Mouse (Mus musculus) G1E (cell line): ENCODE data around the gene Hcn1. TPM values are rescaled to one million over a fixed set of nuclear protein-coding genes. Genes with fewer than 3 reads are reported as not detected.
"Not testable (repeated sequence)": the region's sequence is repeated elsewhere in the genome, so short reads cannot be mapped to it uniquely, and the experiment has no call there.

Experiments used
- ATAC-seq: 2 replicates; pipeline ENCODE4 v1.8.0; 2016; ENCODE audit warnings: mild to moderate bottlenecking; ENCODE audit not compliant: insufficient number of reproducible peaks, poor library complexity, low FRiP score, severe bottlenecking; ENCODE audit errors: extremely low read depth
- DNase-seq: peaks from one replicate; pipeline ENCODE4 v3.0.0; 2012; ENCODE audit warnings: low spot score
- H3K27me3 ChIP-seq: 2 replicates; pipeline ENCODE4 v1.6.1; 2012; ENCODE audit warnings: mild to moderate bottlenecking, low read length, inconsistent platforms; ENCODE audit not compliant: insufficient read depth
- H3K36me3 ChIP-seq: replicated peaks from 2 replicates; pipeline ENCODE3; 2012; ENCODE audit warnings: mild to moderate bottlenecking, inconsistent platforms
- H3K4me1 ChIP-seq: 2 replicates; pipeline ENCODE4 v1.6.1; 2012; ENCODE audit warnings: low read depth, low read length, inconsistent platforms, mixed read lengths; ENCODE audit not compliant: insufficient read depth
- H3K4me3 ChIP-seq: 2 replicates; pipeline ENCODE4 v1.5.1; 2012; ENCODE audit warnings: low read depth, mild to moderate bottlenecking, inconsistent platforms, low read length, moderate library complexity, mixed read lengths
- H3K9me3 ChIP-seq: replicated peaks from 2 replicates; pipeline ENCODE4 v1.6.1; 2012; ENCODE audit warnings: inconsistent platforms
- CTCF ChIP-seq: IDR thresholded peaks from 2 replicates; pipeline ENCODE4 v1.5.1; 2012; ENCODE audit warnings: low read depth, low read length, inconsistent platforms, mixed read lengths
- GATA1 ChIP-seq: IDR thresholded peaks from 2 replicates; pipeline ENCODE4 v1.6.1; 2012; ENCODE audit warnings: borderline replicate concordance, low read length, inconsistent platforms, mixed read lengths
- GATA2 ChIP-seq: IDR thresholded peaks from 2 replicates; pipeline ENCODE4 v1.6.1; 2012; ENCODE audit warnings: low read depth, low read length, inconsistent platforms, borderline replicate concordance
- POLR2AphosphoS5 ChIP-seq: IDR thresholded peaks from 2 replicates; pipeline ENCODE4 v1.6.1; 2012; ENCODE audit warnings: low read depth, low read length, inconsistent platforms; ENCODE audit not compliant: insufficient replicate concordance
- TAL1 ChIP-seq: conservative IDR thresholded peaks from 2 replicates; pipeline ENCODE4 v1.6.1; 2012; ENCODE audit warnings: low read depth, low read length, inconsistent platforms, mixed read lengths
- polyA plus RNA-seq: library from polyadenylated mRNA; stranded (reverse); fragments of >175 nt; gene quantifications from 2 replicates; pipeline ENCODE4 v1.2.3, GENCODE M21; 2012
- total RNA-seq, 2 experiments: library from RNA; stranded (forward) in 1 of 2; stranded (reverse) in 1 of 2; fragments of 200-1000 nt in 1 of 2; fragments of >200 nt in 1 of 2; fragmentation: Nextera tagmentation in 1 of 2; gene quantifications; 2 replicates each; pipeline ENCODE4 v1.2.3; 2014 to 2017

Hcn1 gene
- total and polyA plus RNA-seq, 3 experiments: 0.11 TPM; not detected in 2

GRCm38 (mm10) chr13:117975382-117975781, 373.3 kb downstream of the Hcn1 start:
- H3K4me3 ChIP-seq: no peak overlapping the region
- H3K27me3 ChIP-seq: peaks cover 6% of the 10 kb centered on the region; the same call in 1 of the 2 replicates
- no peaks in the 10 kb centered on the region for H3K4me1 ChIP-seq
- H3K36me3 ChIP-seq: no peaks in the 10 kb centered on the region
- H3K9me3 ChIP-seq: 0 out of 2 replicates have a peak, but pooled peaks cover 2% of the 10 kb centered on the region
- DNase-seq (no peak), ATAC-seq (no peak)
- no peak for TF ChIP-seq POLR2AphosphoS5
- TF ChIP-seq GATA2: no peak
- no peak for TF ChIP-seq GATA1
- no peak for TF ChIP-seq CTCF
- TF ChIP-seq TAL1: no peak

- Histone ChIP-seq H3K36me3 (no peaks in the 10 kb centered on the region), H3K4me1 (no peaks in the 10 kb centered on the region), H3K9me3 (0 out of 2 replicates have a peak, but pooled peaks cover 2% of the 10 kb centered on the region), H3K27me3 (peaks cover 6% of the 10 kb centered on the region; the same call in 1 of the 2 replicates), H3K4me3 (no peak overlapping the region)
- TF ChIP-seq GATA2 (no peak), CTCF (no peak)
- DNase-seq (no peak), ATAC-seq (no peak)
Measured at GRCm38 (mm10) chr13:117975823-117976222, 373.7 kb downstream of the Hcn1 start.

GRCm38 (mm10) chr13:117984339-117984738, 382.2 kb downstream of the Hcn1 start:
- no peaks in the 10 kb centered on the region for H3K9me3 ChIP-seq
- DNase-seq (no peak), ATAC-seq (no peak)
- H3K36me3 ChIP-seq: no peaks in the 10 kb centered on the region
- H3K4me1 ChIP-seq: no peaks in the 10 kb centered on the region
- H3K4me3 ChIP-seq: no peak overlapping the region
- no peaks in the 10 kb centered on the region for H3K27me3 ChIP-seq
- TF ChIP-seq POLR2AphosphoS5 (no peak), GATA1 (no peak), TAL1 (no peak), CTCF (no peak), GATA2 (no peak)

- no peak overlapping the region for H3K4me3 ChIP-seq
- no peaks in the 10 kb centered on the region for H3K9me3 ChIP-seq
- no peaks in the 10 kb centered on the region for H3K4me1 ChIP-seq
- ATAC-seq: no peak
- no peak for DNase-seq
- TF ChIP-seq CTCF: no peak
- TF ChIP-seq POLR2AphosphoS5: no peak
- no peaks in the 10 kb centered on the region for H3K36me3 ChIP-seq
- H3K27me3 ChIP-seq: no peaks in the 10 kb centered on the region
Measured at GRCm38 (mm10) chr13:117999767-118000488, 397.8 kb downstream of the Hcn1 start.

- TF ChIP-seq CTCF: no peak
- TF ChIP-seq TAL1: no peak
- no peak for TF ChIP-seq GATA2
- TF ChIP-seq GATA1: no peak
- no peaks in the 10 kb centered on the region for H3K4me1 ChIP-seq
- ATAC-seq (no peak), DNase-seq (no peak)
- H3K4me3 ChIP-seq: no peak overlapping the region
- H3K36me3 ChIP-seq: no peaks in the 10 kb centered on the region
- H3K9me3 ChIP-seq: no peaks in the 10 kb centered on the region
- no peaks in the 10 kb centered on the region for H3K27me3 ChIP-seq
Measured at GRCm38 (mm10) chr13:118000538-118000937, 398.4 kb downstream of the Hcn1 start.

- ATAC-seq (no peak), DNase-seq (no peak)
- H3K4me1 ChIP-seq: no peaks in the 10 kb centered on the region
- no peaks in the 10 kb centered on the region for H3K9me3 ChIP-seq
- H3K27me3 ChIP-seq: no peaks in the 10 kb centered on the region
- no peaks in the 10 kb centered on the region for H3K36me3 ChIP-seq
- H3K4me3 ChIP-seq: no peak overlapping the region
- TF ChIP-seq POLR2AphosphoS5: no peak
- no peak for TF ChIP-seq TAL1
- TF ChIP-seq GATA2: no peak
- no peak for TF ChIP-seq GATA1
- TF ChIP-seq CTCF: no peak
Measured at GRCm38 (mm10) chr13:118021176-118021575, 419.1 kb downstream of the Hcn1 start.

- not testable (repeated sequence) for H3K4me1 ChIP-seq, ATAC-seq, DNase-seq, H3K4me3 ChIP-seq, H3K36me3 ChIP-seq, H3K27me3 ChIP-seq, H3K9me3 ChIP-seq
Measured at GRCm38 (mm10) chr13:118022891-118023290, 420.8 kb downstream of the Hcn1 start.
